Mouse (Mus musculus): ENCODE measurements around the gene Cadm2. TPM values are rescaled to one million over a fixed set of nuclear protein-coding genes. Genes with fewer than 3 reads are reported as not detected.

Gene Cadm2
- polyA plus RNA-seq, 1 experiment = 29.2 TPM

DNA sequence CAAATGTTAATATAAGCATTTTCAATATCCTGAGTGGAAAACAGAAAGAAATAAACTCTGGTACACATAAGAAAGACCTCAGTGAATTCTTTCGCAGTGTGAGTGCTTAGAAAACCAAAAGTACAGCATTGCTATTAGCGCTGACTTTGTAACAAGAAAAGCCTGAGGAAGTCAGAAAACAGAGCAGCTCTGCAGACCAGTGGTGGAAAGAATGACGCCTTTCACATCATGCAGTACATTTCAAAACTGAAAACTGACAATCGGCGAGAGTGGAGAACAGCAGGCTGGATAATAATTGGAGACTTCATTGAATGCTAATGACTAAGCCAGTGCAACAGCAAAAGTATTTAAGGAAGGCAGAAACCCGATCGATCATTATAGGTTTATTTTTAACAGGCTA, 138.2 kb downstream of the Cadm2 start:
- peak; percentile 47 for DNase-seq (ENCODE audit: low read depth)
- TF ChIP-seq POLR2A (IDR thresholded peaks at IDR 0.05; ENCODE audit: borderline replicate concordance, extremely low read depth, insufficient read depth, insufficient read length, poor library complexity, severe bottlenecking) (no peak), CTCF (IDR thresholded peaks at IDR 0.05; ENCODE audit: borderline replicate concordance, extremely low read depth, insufficient read depth, insufficient read length) (no peak)

GRCm38 (mm10) chr16:67467041-67467440, 153.7 kb downstream of the Cadm2 start:
- TF ChIP-seq CTCF (IDR thresholded peaks at IDR 0.05; ENCODE audit: borderline replicate concordance, extremely low read depth, insufficient read depth, insufficient read length) (no peak), POLR2A (IDR thresholded peaks at IDR 0.05; ENCODE audit: borderline replicate concordance, extremely low read depth, insufficient read depth, insufficient read length, poor library complexity, severe bottlenecking) (no peak)
- DNase-seq (ENCODE audit: low read depth) = no peak

- TF ChIP-seq CTCF (IDR thresholded peaks at IDR 0.05; ENCODE audit: borderline replicate concordance, extremely low read depth, insufficient read depth, insufficient read length) (no peak), POLR2A (IDR thresholded peaks at IDR 0.05; ENCODE audit: borderline replicate concordance, extremely low read depth, insufficient read depth, insufficient read length, poor library complexity, severe bottlenecking) (no peak)
- DNase-seq (ENCODE audit: low read depth) = peak; percentile 66
These were observed 184.4 kb downstream of the Cadm2 start for GRCm38 (mm10) chr16:67436301-67436700.

- peak; percentile 43 for DNase-seq (ENCODE audit: low read depth)
- no peak for TF ChIP-seq CTCF (IDR thresholded peaks at IDR 0.05; ENCODE audit: borderline replicate concordance, extremely low read depth, insufficient read depth, insufficient read length)
- no peak for TF ChIP-seq POLR2A (IDR thresholded peaks at IDR 0.05; ENCODE audit: borderline replicate concordance, extremely low read depth, insufficient read depth, insufficient read length, poor library complexity, severe bottlenecking)
These were observed 195.3 kb downstream of the Cadm2 start for GRCm38 (mm10) chr16:67425371-67425770.

DNA sequence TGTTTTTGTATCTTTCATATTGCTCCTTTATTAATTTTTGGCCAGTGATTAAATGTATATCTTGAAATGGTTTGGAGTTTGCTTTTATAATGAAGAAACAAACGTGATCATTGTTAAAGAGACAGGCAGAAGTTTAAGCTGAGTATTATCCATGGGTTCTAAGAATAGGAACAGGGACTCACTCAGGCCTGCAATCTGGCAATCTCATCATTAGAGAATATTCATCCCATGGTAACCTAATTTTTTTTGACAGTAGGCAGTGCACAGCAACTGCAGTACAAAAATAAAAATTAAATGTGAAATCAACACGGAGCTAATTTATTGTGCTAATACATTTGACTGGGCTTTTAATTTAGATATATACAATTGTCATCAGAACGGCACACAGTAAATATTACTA, 209.8 kb downstream of the Cadm2 start:
- DNase-seq (ENCODE audit: low read depth) = no peak
- no peak for TF ChIP-seq POLR2A (IDR thresholded peaks at IDR 0.05; ENCODE audit: borderline replicate concordance, extremely low read depth, insufficient read depth, insufficient read length, poor library complexity, severe bottlenecking)
- no peak for TF ChIP-seq CTCF (IDR thresholded peaks at IDR 0.05; ENCODE audit: borderline replicate concordance, extremely low read depth, insufficient read depth, insufficient read length)

GRCm38 (mm10) chr16:67410482-67410881, 210.2 kb downstream of the Cadm2 start:
- no peak for TF ChIP-seq CTCF (IDR thresholded peaks at IDR 0.05; ENCODE audit: borderline replicate concordance, extremely low read depth, insufficient read depth, insufficient read length)
- no peak for TF ChIP-seq POLR2A (IDR thresholded peaks at IDR 0.05; ENCODE audit: borderline replicate concordance, extremely low read depth, insufficient read depth, insufficient read length, poor library complexity, severe bottlenecking)
- peak; percentile 20 for DNase-seq (ENCODE audit: low read depth)

GRCm38 (mm10) chr16:67367745-67368144, 253.0 kb downstream of the Cadm2 start:
- no peak for DNase-seq (ENCODE audit: low read depth)
- TF ChIP-seq POLR2A (IDR thresholded peaks at IDR 0.05; ENCODE audit: borderline replicate concordance, extremely low read depth, insufficient read depth, insufficient read length, poor library complexity, severe bottlenecking) (no peak), CTCF (IDR thresholded peaks at IDR 0.05; ENCODE audit: borderline replicate concordance, extremely low read depth, insufficient read depth, insufficient read length) (no peak)

DNA sequence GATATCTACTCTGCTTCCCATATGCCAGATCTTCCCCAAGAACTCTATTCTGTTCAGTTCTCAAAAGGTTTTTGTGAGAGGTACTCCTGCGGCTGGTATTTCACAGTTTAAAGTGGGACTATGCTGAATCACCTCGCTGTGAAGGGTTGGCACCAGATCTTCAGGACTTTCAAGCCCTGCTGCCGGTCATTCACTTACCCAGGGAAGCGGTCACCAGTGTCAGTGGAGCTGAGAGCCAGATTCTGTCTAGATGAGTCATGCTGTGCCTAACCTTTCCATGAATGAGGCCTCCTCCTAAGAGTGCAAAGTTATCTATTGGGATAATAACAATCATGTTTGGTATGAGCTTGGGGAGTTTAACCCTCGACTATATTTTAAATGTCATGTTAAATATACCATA, 272.7 kb downstream of the Cadm2 start:
- TF ChIP-seq POLR2A (IDR thresholded peaks at IDR 0.05; ENCODE audit: borderline replicate concordance, extremely low read depth, insufficient read depth, insufficient read length, poor library complexity, severe bottlenecking) = no peak
- TF ChIP-seq CTCF (IDR thresholded peaks at IDR 0.05; ENCODE audit: borderline replicate concordance, extremely low read depth, insufficient read depth, insufficient read length) = no peak
- no peak for DNase-seq (ENCODE audit: low read depth)

DNA sequence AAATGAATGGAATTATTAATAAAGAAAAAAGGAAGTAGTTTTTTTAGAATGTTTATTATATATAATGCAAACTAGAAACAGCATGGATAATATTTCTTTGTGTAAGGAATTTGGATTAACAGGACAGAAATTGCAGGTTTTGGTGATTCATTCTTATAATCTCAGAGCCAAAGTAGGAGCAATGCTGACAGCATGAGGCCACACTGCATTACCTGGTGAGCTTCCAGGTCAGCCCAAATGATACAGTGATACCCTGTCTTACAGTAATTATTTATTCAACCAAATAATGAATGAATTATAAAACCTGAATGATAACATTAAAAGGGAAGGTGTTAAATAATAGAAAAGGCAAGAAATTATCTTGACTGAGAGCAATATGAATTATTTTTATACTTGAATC, 273.1 kb downstream of the Cadm2 start:
- no peak for DNase-seq (ENCODE audit: low read depth)
- TF ChIP-seq POLR2A (IDR thresholded peaks at IDR 0.05; ENCODE audit: borderline replicate concordance, extremely low read depth, insufficient read depth, insufficient read length, poor library complexity, severe bottlenecking) = no peak
- no peak for TF ChIP-seq CTCF (IDR thresholded peaks at IDR 0.05; ENCODE audit: borderline replicate concordance, extremely low read depth, insufficient read depth, insufficient read length)

GRCm38 (mm10) chr16:67346621-67347290, 274.0 kb downstream of the Cadm2 start:
- no peak for TF ChIP-seq CTCF (IDR thresholded peaks at IDR 0.05; ENCODE audit: borderline replicate concordance, extremely low read depth, insufficient read depth, insufficient read length)
- no peak for TF ChIP-seq POLR2A (IDR thresholded peaks at IDR 0.05; ENCODE audit: borderline replicate concordance, extremely low read depth, insufficient read depth, insufficient read length, poor library complexity, severe bottlenecking)

GRCm38 (mm10) chr16:67344194-67344593, 276.5 kb downstream of the Cadm2 start:
- TF ChIP-seq POLR2A (IDR thresholded peaks at IDR 0.05; ENCODE audit: borderline replicate concordance, extremely low read depth, insufficient read depth, insufficient read length, poor library complexity, severe bottlenecking) = no peak
- TF ChIP-seq CTCF (IDR thresholded peaks at IDR 0.05; ENCODE audit: borderline replicate concordance, extremely low read depth, insufficient read depth, insufficient read length) = no peak
- peak; percentile 32 for DNase-seq (ENCODE audit: low read depth)

More at GRCm38 (mm10) chr16:67346621-67347290, 274.0 kb downstream of the Cadm2 start:
- DNase-seq (ENCODE audit: low read depth) = peak; percentile 48

- peak; percentile 74 for DNase-seq (ENCODE audit: low read depth)
- TF ChIP-seq POLR2A (IDR thresholded peaks at IDR 0.05; ENCODE audit: borderline replicate concordance, extremely low read depth, insufficient read depth, insufficient read length, poor library complexity, severe bottlenecking) = no peak
- no peak for TF ChIP-seq CTCF (IDR thresholded peaks at IDR 0.05; ENCODE audit: borderline replicate concordance, extremely low read depth, insufficient read depth, insufficient read length)
These were observed 309.7 kb downstream of the Cadm2 start for GRCm38 (mm10) chr16:67311033-67311432.

Data from brain, embryonic 14.5 days (tissue).